Mouse (Mus musculus): ENCODE results near the gene Gcsam.

DNA sequence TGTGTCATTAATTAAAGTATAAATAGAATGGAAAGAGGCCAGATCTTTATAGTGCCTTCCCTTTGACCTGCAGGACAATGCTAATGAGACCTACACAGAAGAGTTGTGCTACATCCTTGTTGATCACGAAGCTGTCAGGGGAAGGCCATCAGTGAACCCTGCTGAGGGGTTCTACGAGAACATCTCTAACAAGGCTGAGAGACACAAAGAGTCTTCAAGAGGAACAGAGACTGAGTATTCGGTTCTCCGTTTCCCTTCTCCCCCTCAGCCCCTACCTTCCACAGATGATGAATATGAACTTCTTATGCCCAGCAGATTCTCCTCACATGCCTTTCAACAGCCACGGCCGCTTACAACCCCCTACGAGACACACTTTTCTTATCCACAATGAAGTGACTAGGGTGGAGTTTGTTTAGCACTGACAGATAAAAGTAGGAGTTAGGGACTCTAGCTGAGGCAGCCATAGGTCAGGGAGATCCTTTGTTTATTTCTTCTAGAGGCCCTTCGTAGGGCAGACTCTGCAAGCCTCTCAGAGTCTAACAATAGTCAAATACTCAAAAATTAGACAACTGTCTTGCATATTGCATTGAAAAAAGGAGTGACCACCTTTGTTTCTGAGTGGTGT, 9.7 kb downstream of the Gcsam start:
- TF ChIP-seq CTCF (IDR thresholded peaks at IDR 0.05; ENCODE audit: borderline replicate concordance, extremely low read depth, insufficient read depth, insufficient read length) (no peak), POLR2A (IDR thresholded peaks at IDR 0.05; ENCODE audit: borderline replicate concordance, extremely low read depth, insufficient read depth, insufficient read length, poor library complexity, severe bottlenecking) (no peak)
